ENCODE assay signal across 18 mouse cellular contexts in the genomic region with DNA sequence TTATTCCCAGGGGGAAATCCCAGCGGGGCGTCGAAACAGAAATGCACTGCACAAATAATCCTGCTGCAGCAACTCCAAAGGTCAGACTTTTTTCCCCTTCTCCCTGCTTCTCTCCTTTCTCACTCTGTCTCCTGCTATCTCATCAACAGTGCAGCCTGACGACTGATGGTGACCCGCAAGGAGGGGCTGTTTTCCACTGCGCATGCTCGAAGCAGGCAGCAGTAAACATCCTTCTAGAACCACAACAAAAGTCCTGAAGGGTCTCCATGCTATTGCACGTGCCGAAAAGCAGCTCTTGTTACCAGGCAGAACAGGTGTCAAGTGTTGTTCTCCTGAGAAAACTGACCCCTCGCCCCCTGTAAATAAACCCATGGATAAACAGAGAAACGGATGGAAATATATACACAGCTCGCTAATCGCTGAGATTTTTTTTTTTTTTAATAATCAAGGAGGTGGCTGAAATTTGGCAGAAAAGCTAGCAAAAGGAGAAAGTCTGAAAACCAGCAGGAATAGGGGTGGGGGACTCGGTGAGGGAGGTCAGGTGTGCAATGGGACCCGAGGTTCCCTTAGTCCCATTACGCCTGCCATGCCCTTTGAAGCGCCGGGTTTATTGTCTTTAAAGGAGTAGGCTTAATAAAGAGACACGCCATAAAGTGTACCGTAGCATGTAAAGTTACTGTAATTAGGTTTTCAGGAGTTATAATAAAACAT.
DNase-seq lines count a peak whose midpoint lies in the region; ATAC-seq and TF ChIP-seq lines count a peak whose summit lies in the region.
"Had no signal": no experiment of that assay in that cellular context is flagged by ENCODE, and none has a peak within 500 bp of the region (broad histone marks: within the 10 kb centered on the region; RNA-seq: fewer than 3 reads in every experiment).

No protein-coding gene starts in this region.

- 0 out of 2 replicates have a peak, but pooled peaks have one; percentile 37 for ATAC-seq in hindbrain, embryonic 16.5 days
- no peak for ATAC-seq in hindbrain, embryonic 11.5 days (ENCODE audit: low FRiP score)
- ATAC-seq in lung, embryonic 15.5 days (ENCODE audit: borderline replicate concordance, extremely low read depth, low FRiP score, low TSS enrichment): no peak
- no peak for ATAC-seq in stomach, postnatal 0 days (ENCODE audit: low FRiP score, low TSS enrichment)
- no peak for ATAC-seq in midbrain, embryonic 11.5 days (ENCODE audit: low FRiP score)
- ATAC-seq: inflammation-experienced regulatory T-cells, adult 6 months had no signal

- H3K4me2 ChIP-seq in hindbrain, embryonic 16.5 days (ENCODE audit: low read length): 0 out of 2 replicates have a peak overlapping the region, but pooled peaks have one; percentile 3
- no peak overlapping the region for H3K4me2 ChIP-seq in hindbrain, embryonic 11.5 days (replicated peaks; ENCODE audit: low read depth, low read length)
- H3K4me2 ChIP-seq in lung, embryonic 15.5 days: peak overlapping the region; percentile 18
- 0 out of 2 replicates have a peak overlapping the region, but pooled peaks have one; percentile 8 for H3K4me2 ChIP-seq in stomach, postnatal 0 days (replicated peaks; ENCODE audit: low read depth)
- no peak overlapping the region for H3K4me2 ChIP-seq in midbrain, embryonic 11.5 days
- H3K4me2 ChIP-seq: heart, embryonic 15.5 days; stomach, embryonic 15.5 days had no signal

- TF ChIP-seq POLR2A in cerebellum, adult 2 months (IDR thresholded peaks at IDR 0.05; ENCODE audit: borderline replicate concordance, insufficient read depth, low read length): no peak

- peaks cover 8% of the 10 kb centered on the region for H3K4me1 ChIP-seq in hindbrain, embryonic 16.5 days (ENCODE audit: control insufficient read depth, insufficient read depth, low read depth, low read length)
- H3K4me1 ChIP-seq in hindbrain, embryonic 11.5 days (replicated peaks; ENCODE audit: control insufficient read depth, insufficient read depth, low read length): no peaks in the 10 kb centered on the region
- H3K4me1 ChIP-seq in lung, embryonic 15.5 days: peaks cover 9% of the 10 kb centered on the region; the same call in 1 of the 2 replicates
- H3K4me1 ChIP-seq in stomach, postnatal 0 days (replicated peaks; ENCODE audit: control insufficient read depth, insufficient read depth): no peaks in the 10 kb centered on the region
- no peaks in the 10 kb centered on the region for H3K4me1 ChIP-seq in cerebellum, adult 2 months (ENCODE audit: control insufficient read depth, insufficient read depth, low read length)
- H3K4me1 ChIP-seq in midbrain, embryonic 11.5 days (ENCODE audit: control insufficient read depth, insufficient read depth, low read length): peaks cover 15% of the 10 kb centered on the region
- H3K4me1 ChIP-seq: heart, embryonic 15.5 days; stomach, embryonic 15.5 days had no signal

- no peak for DNase-seq in hindbrain, embryonic 11.5 days (ENCODE audit: low spot score)
- no peak for DNase-seq in lung, postnatal 25 days (ENCODE audit: low spot score)
- peak; percentile 17 for DNase-seq in kidney, postnatal 14 days
- DNase-seq in stomach, postnatal 0 days (ENCODE audit: low spot score): no peak
- no peak for DNase-seq in cerebellum, adult 2 months
- no peak for DNase-seq in midbrain, embryonic 11.5 days (ENCODE audit: low spot score, missing footprints)
- DNase-seq: adrenal gland, adult 8-10 months; cerebellum, postnatal 25 days; gastrocnemius, postnatal 10 days; right cerebral cortex, postnatal 25 days; thymus, postnatal 4 days had no signal

- WGBS in hindbrain, embryonic 16.5 days: 69% methylated on average over 20 of the region's 20 CpGs
- WGBS in hindbrain, embryonic 11.5 days: 68% methylated on average over 20 of the region's 20 CpGs
- 48% methylated on average over 20 of the region's 20 CpGs for WGBS in lung, embryonic 15.5 days
- 49% methylated on average over 20 of the region's 20 CpGs for WGBS in stomach, postnatal 0 days
- WGBS in cerebellum, adult 2 months: 80% methylated on average over 20 of the region's 20 CpGs
- WGBS in midbrain, embryonic 11.5 days: 75% methylated on average over 20 of the region's 20 CpGs

- H3K9ac ChIP-seq in hindbrain, embryonic 16.5 days (ENCODE audit: low read depth, low read length): peak overlapping the region; percentile 17
- no peak overlapping the region for H3K9ac ChIP-seq in hindbrain, embryonic 11.5 days (ENCODE audit: low read depth, low read length)
- H3K9ac ChIP-seq in lung, embryonic 15.5 days: no peak overlapping the region
- H3K9ac ChIP-seq in stomach, postnatal 0 days (ENCODE audit: low read length): no peak overlapping the region
- no peak overlapping the region for H3K9ac ChIP-seq in midbrain, embryonic 11.5 days (ENCODE audit: low read length)
- H3K9ac ChIP-seq: heart, embryonic 15.5 days; stomach, embryonic 15.5 days had no signal

- H3K27me3 ChIP-seq in hindbrain, embryonic 16.5 days (replicated peaks; ENCODE audit: control insufficient read depth, insufficient read depth, low read length): no peaks in the 10 kb centered on the region
- H3K27me3 ChIP-seq in hindbrain, embryonic 11.5 days (ENCODE audit: control insufficient read depth, insufficient read depth, low read length): no peaks in the 10 kb centered on the region
- H3K27me3 ChIP-seq in lung, embryonic 15.5 days: peaks cover 77% of the 10 kb centered on the region
- H3K27me3 ChIP-seq in stomach, postnatal 0 days (ENCODE audit: control insufficient read depth, insufficient read depth, low read length): no peaks in the 10 kb centered on the region
- H3K27me3 ChIP-seq in cerebellum, adult 2 months (ENCODE audit: control insufficient read depth, insufficient read depth, low read length): no peaks in the 10 kb centered on the region
- H3K27me3 ChIP-seq in midbrain, embryonic 11.5 days (ENCODE audit: control insufficient read depth, insufficient read depth, low read length): no peaks in the 10 kb centered on the region
- H3K27me3 ChIP-seq: heart, embryonic 15.5 days; stomach, embryonic 15.5 days had no signal

- TF ChIP-seq EP300 in stomach, postnatal 0 days (optimal IDR thresholded peaks at IDR 0.05): no peak

- no peaks in the 10 kb centered on the region for H3K36me3 ChIP-seq in hindbrain, embryonic 16.5 days (ENCODE audit: control insufficient read depth, insufficient read depth, low read length)
- no peaks in the 10 kb centered on the region for H3K36me3 ChIP-seq in hindbrain, embryonic 11.5 days (ENCODE audit: control insufficient read depth, insufficient read depth, low read length)
- no peaks in the 10 kb centered on the region for H3K36me3 ChIP-seq in lung, embryonic 15.5 days
- H3K36me3 ChIP-seq in stomach, postnatal 0 days (ENCODE audit: control insufficient read depth, insufficient read depth, low read length): no peaks in the 10 kb centered on the region
- H3K36me3 ChIP-seq in midbrain, embryonic 11.5 days (ENCODE audit: control insufficient read depth, insufficient read depth, low read length): no peaks in the 10 kb centered on the region
- H3K36me3 ChIP-seq: forebrain, embryonic 10.5 days; heart, embryonic 15.5 days; stomach, embryonic 15.5 days had no signal

- no peak overlapping the region for H3K4me3 ChIP-seq in hindbrain, embryonic 16.5 days (ENCODE audit: low read length)
- no peak overlapping the region for H3K4me3 ChIP-seq in hindbrain, embryonic 11.5 days (ENCODE audit: low read depth, low read length)
- H3K4me3 ChIP-seq in lung, embryonic 15.5 days: no peak overlapping the region
- no peak overlapping the region for H3K4me3 ChIP-seq in stomach, postnatal 0 days (ENCODE audit: low read depth, low read length)
- no peak overlapping the region for H3K4me3 ChIP-seq in cerebellum, adult 2 months (replicated peaks; ENCODE audit: insufficient read depth, low read depth, low read length)
- H3K4me3 ChIP-seq in midbrain, embryonic 11.5 days (ENCODE audit: low read depth, low read length): no peak overlapping the region
- H3K4me3 ChIP-seq: forebrain, embryonic 10.5 days; heart, embryonic 15.5 days; midbrain, embryonic 10.5 days; stomach, embryonic 15.5 days had no signal

- TF ChIP-seq CTCF in stomach, postnatal 0 days (IDR thresholded peaks at IDR 0.05; ENCODE audit: low read depth): no peak
- TF ChIP-seq CTCF in cerebellum, adult 2 months (IDR thresholded peaks at IDR 0.05; ENCODE audit: borderline replicate concordance, insufficient read depth, low read depth, low read length): no peak

- no peak overlapping the region for H3K27ac ChIP-seq in hindbrain, embryonic 16.5 days (ENCODE audit: low read depth, low read length)
- H3K27ac ChIP-seq in hindbrain, embryonic 11.5 days (ENCODE audit: low read depth, low read length): no peak overlapping the region
- no peak overlapping the region for H3K27ac ChIP-seq in lung, embryonic 15.5 days
- no peak overlapping the region for H3K27ac ChIP-seq in stomach, postnatal 0 days (replicated peaks)
- no peak overlapping the region for H3K27ac ChIP-seq in cerebellum, adult 2 months (ENCODE audit: insufficient read depth, low read length)
- H3K27ac ChIP-seq in midbrain, embryonic 11.5 days (ENCODE audit: low read depth, low read length): no peak overlapping the region
- H3K27ac ChIP-seq: forebrain, embryonic 10.5 days; heart, embryonic 15.5 days; midbrain, embryonic 10.5 days; stomach, embryonic 15.5 days had no signal

- no peaks in the 10 kb centered on the region for H3K9me3 ChIP-seq in hindbrain, embryonic 16.5 days (ENCODE audit: control insufficient read depth, low read length)
- no peaks in the 10 kb centered on the region for H3K9me3 ChIP-seq in hindbrain, embryonic 11.5 days (ENCODE audit: control insufficient read depth, low read length)
- H3K9me3 ChIP-seq in lung, embryonic 15.5 days: no peaks in the 10 kb centered on the region
- H3K9me3 ChIP-seq in stomach, postnatal 0 days (ENCODE audit: control insufficient read depth, low read length): no peaks in the 10 kb centered on the region
- no peaks in the 10 kb centered on the region for H3K9me3 ChIP-seq in midbrain, embryonic 11.5 days (ENCODE audit: control insufficient read depth, low read length)
- H3K9me3 ChIP-seq: forebrain, embryonic 10.5 days; heart, embryonic 15.5 days; midbrain, embryonic 10.5 days; stomach, embryonic 15.5 days had no signal

Comparison
In these comparisons a context has a peak if more than half of its experiments do, and no peak if none do; other contexts are left out.
1. H3K4me2 ChIP-seq: peak in hindbrain, embryonic 16.5 days (single experiment), lung, embryonic 15.5 days (single experiment) and stomach, postnatal 0 days (single experiment); none in hindbrain, embryonic 11.5 days (single experiment) and midbrain, embryonic 11.5 days (single experiment).